Mouse (Mus musculus) heart, embryonic 12.5 days (tissue): ENCODE measurements around the gene Fdx1. TPM values are rescaled to one million over a fixed set of nuclear protein-coding genes. Genes with fewer than 3 reads are reported as not detected.

Experiments used
- ATAC-seq: fragments of 200-750 bp; cut with Nextera tagmentation; 2 replicates; pipeline ENCODE4 v1.8.0; 2017; ENCODE audit warnings: moderate TSS enrichment, moderate library complexity; ENCODE audit not compliant: insufficient number of reproducible peaks, low FRiP score
- H3K27ac ChIP-seq: fragments of 300-500 bp; sonication (generic); 2 replicates; pipeline ENCODE4 v1.5.1; 2016; ENCODE audit warnings: mild to moderate bottlenecking, moderate library complexity; ENCODE audit not compliant: poor library complexity, severe bottlenecking
- H3K27me3 ChIP-seq: fragments of 300-500 bp; sonication (generic); replicated peaks from 2 replicates; pipeline ENCODE4 v1.6.1; 2016; ENCODE audit warnings: mild to moderate bottlenecking, moderate library complexity
- H3K36me3 ChIP-seq: fragments of 300-500 bp; sonication (generic); 2 replicates; pipeline ENCODE4 v1.6.1; 2016; ENCODE audit warnings: mild to moderate bottlenecking, moderate library complexity
- H3K4me1 ChIP-seq: fragments of 300-500 bp; sonication (generic); replicated peaks from 2 replicates; pipeline ENCODE4 v1.6.1; 2016; ENCODE audit warnings: mild to moderate bottlenecking
- H3K4me2 ChIP-seq: fragments of 300-500 bp; sonication (generic); 2 replicates; pipeline ENCODE4 v1.6.1; 2016; ENCODE audit warnings: mild to moderate bottlenecking, moderate library complexity
- H3K4me3 ChIP-seq: fragments of 300-500 bp; sonication (generic); 2 replicates; pipeline ENCODE4 v1.5.1; 2016; ENCODE audit warnings: mild to moderate bottlenecking
- H3K9ac ChIP-seq: fragments of 300-500 bp; sonication (generic); 2 replicates; pipeline ENCODE4 v1.6.1; 2016; ENCODE audit warnings: mild to moderate bottlenecking, moderate library complexity
- H3K9me3 ChIP-seq: fragments of 300-500 bp; sonication (generic); replicated peaks from 2 replicates; pipeline ENCODE4 v1.6.1; 2016; ENCODE audit warnings: mild to moderate bottlenecking, moderate library complexity
- WGBS: fragments of 180-500 bp; shearing (Covaris S2); methylation state at CpG from one replicate; pipeline ENCODE4 v1.1.7; 2016; 5-methylcytosine and 5-hydroxymethylcytosine counted together
- polyA plus RNA-seq: library from polyadenylated mRNA; unstranded; fragments of >200 nt; fragmentation: Nextera tagmentation; extraction: Ambion mirVana; gene quantifications from 2 replicates; pipeline ENCODE4 v1.2.1, GENCODE M21; 2016

Fdx1 gene
- polyA plus RNA-seq: 96.4 and 100 TPM in 2 replicates

DNA sequence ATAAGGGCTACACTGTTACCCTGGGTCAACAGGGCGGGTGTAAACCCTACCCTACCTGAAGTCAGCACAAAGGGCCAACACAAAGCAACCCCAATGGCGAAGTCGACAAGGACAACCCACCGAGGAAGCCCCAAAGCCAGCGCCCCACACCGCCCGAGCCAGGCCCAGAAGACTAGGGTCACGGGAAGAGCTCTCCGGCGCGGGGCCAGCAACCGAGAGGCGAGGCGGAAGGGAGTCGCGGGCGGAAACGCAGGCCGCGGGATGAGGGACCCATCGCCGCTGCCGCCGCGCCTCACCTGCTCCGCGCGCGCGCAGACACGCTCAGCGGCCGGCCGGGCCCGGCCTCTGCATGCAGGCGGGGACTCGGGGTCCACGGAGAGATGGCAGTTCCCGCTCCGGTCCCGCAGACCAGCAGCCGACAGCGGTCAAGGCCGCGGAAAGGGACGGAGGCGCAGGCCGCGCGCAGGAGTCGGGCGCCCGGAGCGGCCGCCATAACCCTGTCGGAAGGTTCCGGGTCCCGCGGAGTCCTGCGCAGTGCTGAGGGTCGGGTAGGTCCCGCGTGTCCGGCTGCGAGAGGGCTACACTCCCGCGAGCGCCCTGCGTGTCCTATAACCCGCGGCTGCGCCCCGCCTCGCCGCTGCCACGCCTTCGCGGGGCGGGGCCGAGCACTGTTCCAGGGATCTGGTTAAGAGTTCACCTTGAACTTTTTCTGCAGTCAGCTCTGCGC, at the start of gene Fdx1:
Gene Fdx1 (minus strand): TSS at position 582 of the 727 bp plus-strand sequence.
- WGBS: under 1% methylated on average over 81 of the region's 81 CpGs
- Histone ChIP-seq H3K27ac (peak within 1 kb of the TSS; percentile 90), H3K4me2 (peak within 1 kb of the TSS; percentile 76), H3K4me1 (peaks cover 26% of the 10 kb centered on the region), H3K9me3 (no peaks in the 10 kb centered on the region), H3K27me3 (no peaks in the 10 kb centered on the region), H3K4me3 (peak within 1 kb of the TSS; percentile 86), H3K36me3 (no peaks in the 10 kb centered on the region), H3K9ac (peak within 1 kb of the TSS; percentile 90)
- peak; percentile 90 for ATAC-seq

DNA sequence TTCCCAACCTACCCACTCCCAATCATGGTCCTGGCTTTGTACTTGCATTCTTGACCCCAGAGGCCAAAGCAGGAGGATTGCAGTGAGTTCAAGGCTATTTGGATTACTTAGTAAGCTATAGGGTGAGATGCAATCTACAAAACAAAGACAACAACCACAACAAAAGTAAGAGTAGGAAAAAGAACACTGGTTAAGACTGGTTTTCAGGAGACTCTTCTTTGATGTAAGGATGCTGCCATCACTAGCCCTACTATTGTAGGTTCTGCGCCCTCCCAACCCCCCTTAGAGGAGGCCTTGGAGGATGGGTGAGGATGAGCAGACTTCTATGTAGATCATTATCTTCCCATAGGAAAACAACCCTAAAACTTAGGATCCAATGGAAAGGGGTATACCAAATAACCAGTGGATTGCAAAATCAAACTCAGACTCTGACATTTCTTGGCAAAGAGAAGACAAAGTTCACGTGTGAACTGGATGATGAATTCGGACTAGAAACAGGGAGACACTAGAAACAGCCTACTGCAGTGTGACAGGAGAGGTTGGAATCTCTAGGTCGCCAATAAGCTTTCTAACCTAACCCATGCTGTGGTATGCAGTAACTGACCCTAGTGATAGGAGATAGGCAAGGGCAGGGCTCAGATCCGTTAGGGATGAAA, 49.6 kb upstream of the Fdx1 start:
- no peak overlapping the region for H3K27ac ChIP-seq
- H3K4me2 ChIP-seq: no peak overlapping the region
- no peak for ATAC-seq
- no peaks in the 10 kb centered on the region for H3K9me3 ChIP-seq
- no peaks in the 10 kb centered on the region for H3K27me3 ChIP-seq
- H3K36me3 ChIP-seq: no peaks in the 10 kb centered on the region
- WGBS: 60% methylated on average over 5 of the region's 5 CpGs
- no peak overlapping the region for H3K4me3 ChIP-seq
- H3K4me1 ChIP-seq: no peaks in the 10 kb centered on the region
- H3K9ac ChIP-seq: no peak overlapping the region

DNA sequence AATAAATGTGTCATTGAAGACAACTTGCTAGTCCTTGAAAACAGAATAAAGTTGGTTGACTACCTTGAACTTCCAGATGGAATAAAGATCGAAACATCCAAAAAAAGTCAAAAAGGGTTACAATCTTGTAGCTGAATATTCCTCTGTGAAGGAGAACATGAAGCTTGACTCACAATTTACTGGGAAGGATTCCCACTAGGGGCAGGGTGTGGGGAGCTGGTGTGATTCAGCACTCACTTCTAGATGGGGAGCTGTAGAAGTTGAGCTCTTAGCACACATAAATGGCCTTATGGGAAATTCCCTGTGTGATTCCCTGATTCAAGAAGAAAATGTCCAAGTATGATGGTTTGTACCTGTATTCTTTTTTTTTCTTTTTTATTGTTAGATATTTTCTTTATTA, 49.0 kb upstream of the Fdx1 start:
- H3K4me2 ChIP-seq: no peak overlapping the region
- 86% methylated on average over 1 of the region's 1 CpGs for WGBS
- no peaks in the 10 kb centered on the region for H3K9me3 ChIP-seq
- no peak overlapping the region for H3K4me3 ChIP-seq
- ATAC-seq: no peak
- H3K27me3 ChIP-seq: no peaks in the 10 kb centered on the region
- H3K36me3 ChIP-seq: no peaks in the 10 kb centered on the region
- no peak overlapping the region for H3K27ac ChIP-seq
- no peaks in the 10 kb centered on the region for H3K4me1 ChIP-seq
- H3K9ac ChIP-seq: no peak overlapping the region

DNA sequence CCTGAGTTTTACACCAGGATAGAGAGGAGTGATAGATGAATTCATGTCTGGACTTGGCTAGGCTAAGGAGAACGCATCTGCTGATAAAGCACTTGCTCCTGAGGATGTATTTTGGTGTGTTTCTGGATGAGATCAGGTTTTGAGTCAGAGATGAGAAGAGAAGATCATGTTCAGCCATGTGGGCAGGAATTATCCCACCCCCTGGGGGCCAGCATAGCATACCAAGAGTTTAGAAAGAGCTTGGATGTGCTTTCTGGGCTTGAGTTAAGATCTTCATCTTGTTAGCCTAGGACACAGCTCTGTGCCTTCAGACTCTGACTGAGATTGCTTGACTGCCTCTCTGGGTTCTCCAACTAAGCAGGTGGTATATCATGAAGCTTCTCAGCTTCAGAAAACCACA, 45.2 kb upstream of the Fdx1 start:
- Histone ChIP-seq H3K4me1 (peaks cover 6% of the 10 kb centered on the region), H3K9me3 (no peaks in the 10 kb centered on the region), H3K4me2 (no peak overlapping the region), H3K27me3 (no peaks in the 10 kb centered on the region), H3K4me3 (no peak overlapping the region), H3K27ac (no peak overlapping the region), H3K36me3 (no peaks in the 10 kb centered on the region), H3K9ac (no peak overlapping the region)
- no peak for ATAC-seq
- 66% methylated on average over 1 of the region's 1 CpGs for WGBS

DNA sequence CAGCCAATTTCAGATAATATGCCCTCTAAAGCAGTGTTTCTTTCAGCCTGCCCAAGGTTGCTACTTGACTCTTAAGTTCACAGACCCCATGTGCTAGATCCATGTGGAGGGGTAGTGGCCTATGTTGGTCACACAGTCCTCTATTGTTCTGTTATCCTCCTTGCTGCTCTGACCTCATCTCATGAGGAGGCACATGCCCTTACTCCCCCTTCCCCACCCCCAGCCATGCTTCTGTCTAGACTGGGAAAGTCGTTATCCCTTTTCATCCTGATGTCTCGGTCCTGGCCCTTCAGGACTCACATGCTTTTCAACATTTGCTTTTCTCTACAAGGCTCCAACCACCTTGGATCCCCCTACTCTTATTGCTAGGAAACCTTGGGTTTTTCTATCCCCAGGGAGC, 44.0 kb upstream of the Fdx1 start:
- H3K9me3 ChIP-seq: no peaks in the 10 kb centered on the region
- no peak overlapping the region for H3K4me2 ChIP-seq
- no peak overlapping the region for H3K9ac ChIP-seq
- no peaks in the 10 kb centered on the region for H3K36me3 ChIP-seq
- no peak for ATAC-seq
- H3K27me3 ChIP-seq: no peaks in the 10 kb centered on the region
- H3K4me1 ChIP-seq: peaks cover 8% of the 10 kb centered on the region
- no peak overlapping the region for H3K27ac ChIP-seq
- WGBS: 26% methylated on average over 2 of the region's 2 CpGs
- H3K4me3 ChIP-seq: no peak overlapping the region

DNA sequence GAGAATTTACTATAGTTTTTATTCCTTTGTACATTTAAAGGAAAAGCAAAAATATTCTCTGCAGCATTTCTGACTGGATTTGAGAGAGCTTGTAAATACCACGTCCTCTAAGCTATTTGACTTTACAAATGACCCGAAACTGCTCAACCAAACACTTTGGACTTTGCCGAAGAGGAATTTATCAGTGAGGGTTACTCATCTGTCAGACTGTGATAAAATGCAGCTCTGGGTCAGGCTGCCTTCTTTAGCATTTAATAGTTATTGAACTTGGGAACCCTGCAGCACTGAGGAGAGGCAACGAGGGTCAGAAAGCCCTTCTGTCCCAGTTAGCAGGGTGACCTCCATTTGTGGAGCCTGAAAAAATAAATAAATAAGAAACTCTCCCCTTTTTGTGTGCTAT, 40.1 kb upstream of the Fdx1 start:
- 24% methylated on average over 4 of the region's 4 CpGs for WGBS
- no peaks in the 10 kb centered on the region for H3K36me3 ChIP-seq
- H3K9me3 ChIP-seq: no peaks in the 10 kb centered on the region
- H3K4me2 ChIP-seq: no peak overlapping the region
- no peak overlapping the region for H3K4me3 ChIP-seq
- no peaks in the 10 kb centered on the region for H3K27me3 ChIP-seq
- H3K27ac ChIP-seq: no peak overlapping the region
- peaks cover 8% of the 10 kb centered on the region for H3K4me1 ChIP-seq
- ATAC-seq: no peak
- H3K9ac ChIP-seq: no peak overlapping the region

DNA sequence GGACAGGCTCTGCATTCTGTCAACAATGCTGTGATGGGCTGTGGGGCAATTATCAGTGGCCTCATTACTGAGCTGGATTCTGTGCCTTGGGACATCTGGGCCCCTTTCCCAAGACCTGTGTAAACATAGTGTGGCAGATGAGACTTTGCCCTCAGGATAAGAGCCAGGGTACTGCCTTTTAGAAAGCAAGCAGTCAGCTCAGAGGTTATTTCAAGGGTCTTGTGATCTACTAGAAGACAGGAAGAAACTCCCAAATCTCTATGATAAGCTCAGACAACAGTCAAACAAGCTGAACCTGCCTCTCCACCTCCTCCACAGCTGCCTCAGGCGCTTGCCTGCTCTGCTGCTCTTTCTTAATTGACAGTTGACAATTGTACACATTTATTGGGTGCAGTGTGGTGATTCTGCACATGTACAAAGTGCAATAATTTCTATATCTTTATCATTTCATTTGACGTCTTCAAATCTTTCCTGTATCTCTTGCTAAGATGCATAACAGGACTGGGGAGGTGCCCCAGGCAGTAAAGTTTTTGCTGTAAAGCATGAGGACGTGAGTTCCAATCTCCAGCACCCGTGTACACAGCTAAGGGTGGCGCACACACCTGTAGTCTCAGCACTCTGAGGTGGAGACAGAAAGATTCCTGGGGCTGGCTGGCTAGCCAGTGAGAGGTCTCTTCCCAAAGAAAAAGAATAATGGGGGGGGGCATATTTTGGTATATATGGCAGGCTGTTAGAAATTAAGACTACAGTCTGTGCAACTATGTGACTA, 32.2 kb upstream of the Fdx1 start:
- Histone ChIP-seq H3K9me3 (peaks cover 6% of the 10 kb centered on the region), H3K4me1 (peaks cover 14% of the 10 kb centered on the region), H3K27me3 (no peaks in the 10 kb centered on the region), H3K4me2 (no peak overlapping the region), H3K4me3 (no peak overlapping the region), H3K27ac (no peak overlapping the region), H3K9ac (no peak overlapping the region), H3K36me3 (no peaks in the 10 kb centered on the region)
- 50% methylated on average over 5 of the region's 5 CpGs for WGBS
- peak; percentile 79 for ATAC-seq

DNA sequence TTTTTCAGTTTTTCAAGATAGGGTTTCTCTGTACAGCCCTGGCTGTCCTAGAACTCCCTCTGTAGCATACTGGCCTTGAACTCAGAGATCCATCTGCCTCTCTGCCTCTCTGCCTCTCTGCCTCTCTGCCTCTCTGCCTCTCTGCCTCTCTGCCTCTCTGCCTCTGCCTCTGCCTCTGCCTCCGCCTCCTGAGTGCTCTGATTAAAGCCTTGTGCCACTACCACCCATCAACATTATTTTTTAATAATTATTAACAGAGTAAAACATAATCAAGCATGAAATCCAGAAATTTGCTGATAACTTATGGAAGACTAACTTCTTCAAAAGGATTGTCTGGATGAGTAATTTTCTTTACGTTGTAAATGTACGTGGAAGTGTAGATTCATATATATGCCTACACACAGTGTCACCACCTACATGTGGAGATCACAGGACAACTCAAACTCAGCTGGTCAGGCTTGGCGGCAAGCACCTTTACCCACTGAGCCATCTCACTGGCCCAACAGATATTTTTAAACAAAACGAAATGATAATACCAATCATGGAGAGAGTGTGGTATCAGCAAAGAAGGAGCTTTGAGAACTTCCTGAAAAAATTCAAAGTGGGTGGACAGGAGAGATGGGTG, 31.4 kb upstream of the Fdx1 start:
- Histone ChIP-seq H3K4me2 (no peak overlapping the region), H3K9me3 (peaks cover 6% of the 10 kb centered on the region), H3K36me3 (no peaks in the 10 kb centered on the region), H3K27me3 (no peaks in the 10 kb centered on the region), H3K9ac (no peak overlapping the region), H3K27ac (no peak overlapping the region), H3K4me3 (no peak overlapping the region), H3K4me1 (peaks cover 14% of the 10 kb centered on the region)
- 51% methylated on average over 5 of the region's 5 CpGs for WGBS
- no peak for ATAC-seq

DNA sequence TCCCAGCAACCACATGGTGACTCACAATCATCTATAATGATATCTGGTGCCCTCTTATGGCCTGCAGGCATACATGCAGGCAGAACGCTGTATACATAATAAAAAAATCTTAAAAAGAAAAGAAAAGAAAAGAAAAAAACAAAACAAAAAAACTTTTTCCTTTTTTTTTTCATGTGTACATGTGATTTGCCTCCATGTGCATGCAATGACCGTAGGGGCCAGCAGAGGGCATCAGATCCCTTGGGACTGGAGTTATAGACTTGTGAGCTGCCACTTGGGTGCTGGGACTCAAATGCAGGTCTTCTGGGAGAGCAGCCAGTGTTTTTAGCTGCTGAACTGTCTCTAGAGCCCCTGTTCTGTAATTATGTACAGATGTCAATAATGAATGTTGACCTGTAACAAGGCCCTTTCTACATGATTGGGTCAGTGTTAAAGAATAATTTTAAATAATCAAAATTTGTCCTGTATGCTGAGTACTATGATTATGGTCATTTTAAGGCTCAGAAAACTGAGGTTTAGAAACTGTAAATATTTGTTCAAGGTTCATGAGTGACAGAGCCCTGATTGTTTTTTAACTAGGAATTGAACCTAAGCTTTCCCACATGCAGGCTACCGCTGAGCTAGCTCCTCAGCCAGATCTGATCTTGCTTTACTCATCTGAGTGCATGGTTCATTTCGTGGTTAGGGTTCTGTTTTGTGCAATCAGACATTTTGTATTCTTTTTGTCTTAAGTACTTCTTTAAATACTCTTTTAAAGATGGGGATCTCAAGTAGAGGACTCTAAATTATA, 30.3 kb upstream of the Fdx1 start:
- WGBS: 75% methylated on average over 4 of the region's 4 CpGs
- H3K27me3 ChIP-seq: no peaks in the 10 kb centered on the region

DNA sequence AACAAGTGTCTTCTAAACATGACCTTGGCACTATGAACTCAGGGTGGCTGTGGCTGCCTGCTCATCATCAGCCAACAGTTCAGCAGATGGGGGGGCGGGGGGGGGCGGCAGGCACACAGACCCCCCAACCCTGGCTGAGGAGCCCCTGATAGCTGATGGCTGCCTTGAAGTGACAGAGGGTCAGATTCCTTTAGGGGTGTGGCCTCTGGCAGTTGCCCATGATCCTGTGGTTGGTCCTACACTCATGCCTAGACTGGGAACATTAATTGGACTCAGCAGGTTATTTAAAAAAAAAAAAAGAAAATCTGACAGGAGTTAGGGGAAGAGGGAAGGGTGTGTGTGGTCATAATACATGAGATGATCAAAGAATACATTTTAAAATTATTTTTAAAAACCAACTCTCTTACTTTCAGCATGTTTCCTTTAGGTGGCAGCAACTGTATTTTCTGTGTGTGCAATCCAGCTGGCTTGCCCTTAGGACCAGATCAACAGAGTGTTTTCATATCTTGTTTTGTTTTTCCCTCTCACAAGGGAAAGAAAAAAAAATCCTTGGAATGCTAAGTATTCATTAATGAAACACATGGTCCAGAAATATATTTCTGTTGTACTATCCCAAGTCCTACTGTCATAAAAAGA, 28.0 kb upstream of the Fdx1 start:
- no peak overlapping the region for H3K9ac ChIP-seq
- 20% methylated on average over 2 of the region's 2 CpGs for whole genome bisulfite sequencing
- ATAC-seq: peak; percentile 34; the same call in 1 of the 2 replicates

More for the DNA sequence above, 30.3 kb upstream of the Fdx1 start:
- Histone ChIP-seq H3K4me2 (no peak overlapping the region), H3K4me1 (peaks cover 14% of the 10 kb centered on the region), H3K4me3 (no peak overlapping the region), H3K9ac (no peak overlapping the region), H3K9me3 (peaks cover 6% of the 10 kb centered on the region), H3K27ac (no peak overlapping the region), H3K36me3 (no peaks in the 10 kb centered on the region)
- no peak for ATAC-seq

More for the DNA sequence above, 28.0 kb upstream of the Fdx1 start:
- Histone ChIP-seq H3K4me2 (no peak overlapping the region), H3K27ac (no peak overlapping the region), H3K9me3 (peaks cover 2% of the 10 kb centered on the region; the same call in 1 of the 2 replicates), H3K27me3 (no peaks in the 10 kb centered on the region), H3K36me3 (no peaks in the 10 kb centered on the region), H3K4me3 (no peak overlapping the region), H3K4me1 (peaks cover 14% of the 10 kb centered on the region)
